Mouse (Mus musculus) hindbrain, postnatal 0 days (tissue): ENCODE results near the gene Reep3. TPM values are rescaled to one million over a fixed set of nuclear protein-coding genes. Genes with fewer than 3 reads are reported as not detected.

ENCODE experiments used
- ATAC-seq: fragments of 200-750 bp; cut with Nextera tagmentation; 2 replicates; pipeline ENCODE4 v1.8.0; 2017; ENCODE audit warnings: mild to moderate bottlenecking, moderate TSS enrichment, moderate library complexity
- DNase-seq: peaks from one replicate; pipeline ENCODE4 v3.0.0-alpha.2; 2015; ENCODE audit warnings: low spot score
- H3K27ac ChIP-seq: fragments of 300-500 bp; sonication (generic); 2 replicates; pipeline ENCODE4 v1.5.1; 2014; ENCODE audit warnings: mild to moderate bottlenecking
- H3K27me3 ChIP-seq: fragments of 300-500 bp; sonication (generic); 2 replicates; pipeline ENCODE4 v1.6.1; 2014; ENCODE audit warnings: low read length, mixed read lengths; ENCODE audit not compliant: insufficient read depth
- H3K36me3 ChIP-seq: fragments of 300-500 bp; sonication (generic); 2 replicates; pipeline ENCODE4 v1.6.1; 2014; ENCODE audit warnings: low read length, mixed read lengths; ENCODE audit not compliant: insufficient read depth
- H3K4me1 ChIP-seq: fragments of 300-500 bp; sonication (generic); 2 replicates; pipeline ENCODE4 v1.6.1; 2014; ENCODE audit warnings: antibody characterized with exemption, low read length, mixed read lengths; ENCODE audit not compliant: insufficient read depth
- H3K4me2 ChIP-seq: fragments of 300-500 bp; sonication (generic); 2 replicates; pipeline ENCODE4 v1.6.1; 2014; ENCODE audit warnings: low read depth, mild to moderate bottlenecking, low read length, moderate library complexity, mixed read lengths
- H3K4me3 ChIP-seq: fragments of 300-500 bp; sonication (generic); 2 replicates; pipeline ENCODE4 v1.5.1; 2014; ENCODE audit warnings: low read length
- H3K9ac ChIP-seq: fragments of 300-500 bp; sonication (generic); replicated peaks from 2 replicates; pipeline ENCODE4 v1.6.1; 2014; ENCODE audit warnings: mild to moderate bottlenecking, low read length, moderate library complexity, mixed read lengths
- H3K9me3 ChIP-seq: fragments of 300-500 bp; sonication (generic); 2 replicates; pipeline ENCODE4 v1.6.1; 2016; ENCODE audit warnings: low read length, mixed read lengths
- CTCF ChIP-seq: IDR thresholded peaks from 2 replicates; pipeline ENCODE4 v1.5.1; 2016; ENCODE audit warnings: antibody characterized with exemption, control low read depth, low read depth
- WGBS: fragments of 180-500 bp; shearing (Covaris S2); extraction: QIAGEN DNeasy Blood & Tissue Kit; methylation state at CpG from one replicate; pipeline ENCODE4 v1.1.7; 2014; 5-methylcytosine and 5-hydroxymethylcytosine counted together
- polyA plus RNA-seq: library from polyadenylated mRNA; unstranded; fragments of >200 nt; fragmentation: Nextera tagmentation; extraction: Ambion mirVana; gene quantifications from 2 replicates; pipeline ENCODE4 v1.2.1, GENCODE M21; 2015
- total RNA-seq: library from RNA; depleted of rRNA; stranded (reverse); fragments of >200 nt; gene quantifications from 2 replicates; pipeline ENCODE4 v1.2.3, GENCODE M21; 2014

The Reep3 gene
- total and polyA plus RNA-seq, 2 experiments from 2014 or later = 33.9 to 36.2 TPM

DNA sequence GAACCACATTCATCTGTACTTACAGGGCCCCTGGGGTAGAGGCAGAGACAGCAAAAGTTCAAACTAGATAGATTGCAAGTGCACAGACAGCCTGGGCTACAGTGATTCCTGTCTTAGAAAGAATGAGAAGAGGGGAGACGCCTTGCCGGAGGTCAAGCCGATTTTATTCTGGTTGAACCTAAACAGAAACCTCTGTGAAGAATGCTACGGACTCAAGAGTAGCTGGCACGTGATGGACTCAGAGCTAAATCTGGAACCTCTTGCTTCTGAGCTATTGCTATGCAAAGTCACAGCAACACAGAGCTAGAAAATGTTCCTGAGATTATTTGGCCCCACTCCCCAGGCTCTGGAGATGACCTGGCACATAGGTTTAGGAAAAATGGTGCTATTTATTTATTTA is 96.6 kb downstream of the Reep3 start:
- no peak for ATAC-seq
- Histone ChIP-seq H3K9ac (no peak overlapping the region), H3K9me3 (no peaks in the 10 kb centered on the region), H3K36me3 (no peaks in the 10 kb centered on the region), H3K27me3 (no peaks in the 10 kb centered on the region), H3K4me3 (no peak overlapping the region), H3K4me2 (no peak overlapping the region), H3K27ac (no peak overlapping the region), H3K4me1 (peaks cover 14% of the 10 kb centered on the region)
- 89% methylated on average over 5 of the region's 5 CpGs for WGBS
- no peak for TF ChIP-seq CTCF
- no peak for DNase-seq

DNA sequence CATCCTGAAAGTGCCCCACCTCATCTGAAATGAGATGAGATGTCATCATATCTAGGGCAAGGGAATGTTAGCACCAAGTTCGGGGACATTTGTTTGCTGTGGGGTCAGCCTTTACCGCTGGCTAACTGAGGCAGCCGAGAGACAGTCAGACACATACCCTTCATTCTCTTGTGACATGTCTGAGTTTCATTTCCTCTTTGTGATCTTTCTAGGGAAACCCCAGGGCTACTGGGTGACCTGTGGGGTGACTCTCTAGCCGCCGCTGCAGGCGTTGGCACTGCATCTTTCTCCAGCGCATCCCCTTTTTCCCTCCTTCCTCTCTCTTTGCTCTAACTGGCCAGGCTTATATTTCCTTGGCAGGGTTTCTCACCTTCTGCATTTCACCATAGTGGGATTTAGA is 98.0 kb downstream of the Reep3 start:
- TF ChIP-seq CTCF = no peak

GRCm38 (mm10) chr10:66995181-66995580 is 101.6 kb downstream of the Reep3 start:
- H3K27ac ChIP-seq = peak overlapping the region; percentile 37
- H3K9me3 ChIP-seq = no peaks in the 10 kb centered on the region
- DNase-seq = peak; percentile 23
- WGBS = 44% methylated on average over 6 of the region's 6 CpGs
- H3K4me1 ChIP-seq = peaks cover 8% of the 10 kb centered on the region; the same call in 1 of the 2 replicates
- H3K27me3 ChIP-seq = no peaks in the 10 kb centered on the region
- no peak for TF ChIP-seq CTCF
- peak; percentile 70; the same call in 1 of the 2 replicates for ATAC-seq
- H3K9ac ChIP-seq = no peak overlapping the region
- no peak overlapping the region for H3K4me3 ChIP-seq
- H3K36me3 ChIP-seq = no peaks in the 10 kb centered on the region
- H3K4me2 ChIP-seq = no peak overlapping the region

More for the DNA sequence above, 98.0 kb downstream of the Reep3 start:
- Histone ChIP-seq H3K9me3 (no peaks in the 10 kb centered on the region), H3K9ac (no peak overlapping the region), H3K4me1 (peaks cover 18% of the 10 kb centered on the region), H3K36me3 (no peaks in the 10 kb centered on the region), H3K27ac (no peak overlapping the region), H3K4me2 (no peak overlapping the region), H3K4me3 (no peak overlapping the region), H3K27me3 (no peaks in the 10 kb centered on the region)
- 93% methylated on average over 7 of the region's 7 CpGs for WGBS
- DNase-seq (no peak), ATAC-seq (no peak)

DNA sequence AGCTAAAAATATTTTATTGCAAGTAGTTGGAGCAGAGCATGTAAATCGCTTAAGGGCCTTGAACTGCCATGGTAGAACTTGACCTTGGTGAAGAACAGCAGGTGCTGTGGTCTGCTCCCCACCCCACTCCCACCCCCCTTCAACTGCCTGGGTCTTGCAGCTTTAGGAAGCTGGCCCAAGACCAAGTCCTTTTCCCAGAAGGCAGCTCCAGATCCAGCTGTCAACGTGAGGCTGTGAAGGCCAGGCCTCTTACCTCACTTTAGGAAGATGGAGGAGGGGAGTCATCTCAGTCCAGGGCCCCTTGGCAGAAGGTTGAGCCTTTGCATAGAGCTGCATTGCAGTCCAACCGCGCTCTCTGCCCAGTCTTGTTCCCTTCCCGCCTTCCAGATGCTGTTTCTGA is 102.3 kb downstream of the Reep3 start:
- H3K4me1 ChIP-seq = peaks cover 8% of the 10 kb centered on the region; the same call in 1 of the 2 replicates
- no peaks in the 10 kb centered on the region for H3K9me3 ChIP-seq
- no peaks in the 10 kb centered on the region for H3K27me3 ChIP-seq
- H3K27ac ChIP-seq = peak overlapping the region; percentile 37; the same call in 1 of the 2 replicates
- no peaks in the 10 kb centered on the region for H3K36me3 ChIP-seq
- ATAC-seq = peak; percentile 61; the same call in 1 of the 2 replicates
- H3K4me3 ChIP-seq = no peak overlapping the region
- peak; percentile 55 for DNase-seq
- TF ChIP-seq CTCF = no peak
- 48% methylated on average over 5 of the region's 5 CpGs for WGBS
- no peak overlapping the region for H3K4me2 ChIP-seq
- no peak overlapping the region; the same call in 1 of the 2 replicates for H3K9ac ChIP-seq

DNA sequence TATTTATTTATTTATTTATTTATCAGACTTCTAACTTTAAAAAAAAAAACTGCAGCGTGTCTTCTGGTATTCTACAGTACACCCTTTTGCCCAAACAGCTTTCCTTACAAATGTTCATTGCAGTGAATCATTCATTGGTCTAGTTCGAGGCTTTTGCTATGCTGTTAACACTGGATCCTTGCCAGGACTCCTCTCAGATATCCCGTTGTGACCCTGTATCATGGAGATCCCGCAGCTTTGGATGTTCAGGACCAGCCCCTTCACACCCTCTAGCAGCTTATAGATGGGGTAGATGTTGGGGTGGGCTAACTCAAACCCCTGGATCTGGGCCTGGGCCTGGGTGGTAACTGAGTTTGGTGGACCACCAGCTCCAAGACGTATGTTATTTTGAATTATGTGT is 104.2 kb downstream of the Reep3 start:
- H3K9ac ChIP-seq = no peak overlapping the region
- no peak for TF ChIP-seq CTCF
- H3K36me3 ChIP-seq = no peaks in the 10 kb centered on the region
- WGBS = 55% methylated on average over 5 of the region's 5 CpGs
- H3K27ac ChIP-seq = no peak overlapping the region
- no peak for ATAC-seq
- no peak overlapping the region for H3K4me3 ChIP-seq
- H3K4me2 ChIP-seq = no peak overlapping the region
- no peaks in the 10 kb centered on the region for H3K27me3 ChIP-seq
- no peak for DNase-seq
- peaks cover 8% of the 10 kb centered on the region; the same call in 1 of the 2 replicates for H3K4me1 ChIP-seq
- H3K9me3 ChIP-seq = no peaks in the 10 kb centered on the region

DNA sequence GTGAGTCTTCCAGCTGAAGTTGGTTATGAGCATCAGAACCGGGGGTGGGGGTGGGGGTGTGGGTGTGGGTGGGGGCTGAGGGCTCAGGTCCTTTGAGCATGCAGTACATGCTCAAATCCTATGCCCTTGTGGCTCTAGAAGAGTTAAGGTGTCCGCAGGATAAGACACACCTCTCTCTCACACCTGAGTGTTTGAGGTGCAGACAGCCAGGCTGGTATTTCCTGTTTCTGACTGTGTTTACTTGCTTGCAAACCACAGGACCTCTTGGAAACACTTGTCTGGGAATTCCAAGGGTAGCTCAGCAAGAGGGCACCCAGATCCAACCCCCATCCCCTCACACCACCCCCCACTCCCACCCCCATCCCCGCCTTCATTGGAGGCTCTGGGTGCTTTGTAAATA is 106.2 kb downstream of the Reep3 start:
- H3K4me1 ChIP-seq = peaks cover 8% of the 10 kb centered on the region; the same call in 1 of the 2 replicates

DNA sequence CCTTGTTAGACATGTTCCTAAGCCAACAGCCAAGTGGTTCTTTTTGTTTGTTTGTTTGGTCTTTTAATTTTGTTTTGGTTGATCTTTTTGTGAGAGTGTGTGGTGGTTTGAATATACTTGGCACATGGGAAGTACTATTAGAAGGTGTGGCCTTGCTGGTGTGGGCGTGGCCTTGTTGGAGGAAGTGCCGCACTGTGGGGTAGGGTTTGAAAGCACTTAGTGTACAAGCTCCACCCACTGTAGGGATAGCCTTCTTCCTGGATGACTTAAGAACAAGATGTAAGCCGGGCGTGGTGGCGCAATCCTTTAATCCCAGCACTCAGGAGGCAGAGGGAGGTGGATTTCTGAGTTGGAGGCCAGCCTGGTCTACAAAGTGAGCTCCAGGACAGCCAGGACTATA is 113.7 kb downstream of the Reep3 start:
- Histone ChIP-seq H3K36me3 (no peaks in the 10 kb centered on the region), H3K4me1 (no peaks in the 10 kb centered on the region), H3K27ac (no peak overlapping the region), H3K9me3 (no peaks in the 10 kb centered on the region), H3K4me3 (no peak overlapping the region), H3K4me2 (no peak overlapping the region), H3K9ac (no peak overlapping the region), H3K27me3 (no peaks in the 10 kb centered on the region)
- ATAC-seq (no peak), DNase-seq (no peak)
- WGBS = 97% methylated on average over 5 of the region's 5 CpGs
- TF ChIP-seq CTCF = no peak

More for the DNA sequence above, 106.2 kb downstream of the Reep3 start:
- Histone ChIP-seq H3K27ac (no peak overlapping the region), H3K9ac (no peak overlapping the region), H3K9me3 (no peaks in the 10 kb centered on the region), H3K4me2 (no peak overlapping the region), H3K27me3 (no peaks in the 10 kb centered on the region), H3K4me3 (no peak overlapping the region), H3K36me3 (no peaks in the 10 kb centered on the region)
- no peak for TF ChIP-seq CTCF
- DNase-seq = no peak
- WGBS = 96% methylated on average over 3 of the region's 3 CpGs
- no peak for ATAC-seq
